Comparison of ENCODE assay signal across 8 mouse cellular contexts in the genomic region with DNA sequence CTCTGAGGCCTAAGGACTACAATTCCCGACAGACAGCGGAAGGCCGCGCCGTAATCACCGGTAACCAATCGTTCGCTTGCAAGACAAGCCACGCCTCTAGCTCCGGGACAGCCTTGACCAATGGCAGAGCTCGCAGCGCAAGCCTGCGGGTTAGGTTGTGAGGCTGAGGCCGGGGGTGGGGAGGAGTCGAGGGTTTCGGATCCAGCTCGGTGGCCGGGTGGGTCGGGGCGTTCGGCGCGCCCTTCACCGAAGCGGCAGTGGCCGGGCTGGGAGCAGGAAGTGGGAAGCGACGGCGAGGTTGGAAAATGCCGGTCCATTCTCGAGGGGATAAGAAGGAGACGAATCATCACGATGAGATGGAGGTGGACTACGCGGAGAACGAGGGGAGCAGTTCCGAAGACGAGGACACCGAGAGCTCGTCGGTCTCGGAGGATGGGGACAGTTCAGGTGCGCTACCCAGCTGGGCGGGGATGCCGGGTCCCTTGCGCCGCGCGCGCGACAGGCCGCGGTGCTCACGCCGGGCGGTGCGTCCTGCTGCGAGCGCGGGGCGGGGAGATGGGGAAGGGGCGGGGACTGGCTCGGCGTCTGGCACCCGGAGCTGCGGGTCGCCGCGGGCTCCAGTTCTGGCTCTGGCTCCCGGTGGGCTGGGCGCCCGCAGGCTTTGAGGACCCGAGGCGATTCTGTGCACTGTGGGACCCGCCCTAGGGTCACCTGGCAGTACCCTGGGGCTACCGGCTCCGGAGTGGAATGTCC. TPM values are rescaled to one million over a fixed set of nuclear protein-coding genes. Genes with fewer than 3 reads are reported as not detected.
DNase-seq lines count a peak whose midpoint lies in the region; ATAC-seq lines count a peak whose summit lies in the region.

Brms1l (plus strand) TSS at position 126 of the 753 bp plus-strand sequence.

- WGBS in heart, embryonic 12.5 days = under 1% methylated on average over 67 of the region's 77 CpGs
- WGBS in liver, embryonic 12.5 days (ENCODE audit: insufficient replicate concordance) = under 1% methylated on average over 77 of the region's 77 CpGs
- WGBS in stomach, embryonic 15.5 days = under 1% methylated on average over 73 of the region's 77 CpGs

- ATAC-seq in erythroid progenitor cell, adult 5-6 weeks (replicated peaks; ENCODE audit: low FRiP score, poor library complexity, severe bottlenecking) = peak; percentile 98
- peak; percentile 100 for ATAC-seq in heart, embryonic 12.5 days (ENCODE audit: insufficient number of reproducible peaks, low FRiP score)
- ATAC-seq in liver, embryonic 12.5 days = peak; percentile 99
- peak; percentile 99 for ATAC-seq in stomach, embryonic 15.5 days (ENCODE audit: insufficient read depth, low FRiP score, low read depth)

- no peaks in the 10 kb centered on the region for H3K27me3 ChIP-seq in heart, embryonic 12.5 days (replicated peaks)
- no peaks in the 10 kb centered on the region for H3K27me3 ChIP-seq in liver, embryonic 12.5 days (replicated peaks)
- H3K27me3 ChIP-seq in stomach, embryonic 15.5 days (replicated peaks) = no peaks in the 10 kb centered on the region

- H3K9me3 ChIP-seq in heart, embryonic 12.5 days (replicated peaks) = no peaks in the 10 kb centered on the region
- H3K9me3 ChIP-seq in liver, embryonic 12.5 days (replicated peaks) = no peaks in the 10 kb centered on the region
- no peaks in the 10 kb centered on the region for H3K9me3 ChIP-seq in stomach, embryonic 15.5 days

- H3K36me3 ChIP-seq in heart, embryonic 12.5 days = peaks cover 6% of the 10 kb centered on the region; the same call in 1 of the 2 replicates
- peaks cover 5% of the 10 kb centered on the region for H3K36me3 ChIP-seq in liver, embryonic 12.5 days
- no peaks in the 10 kb centered on the region for H3K36me3 ChIP-seq in stomach, embryonic 15.5 days

- H3K4me1 ChIP-seq in heart, embryonic 12.5 days (replicated peaks) = peaks cover 9% of the 10 kb centered on the region
- H3K4me1 ChIP-seq in liver, embryonic 12.5 days = peaks cover 14% of the 10 kb centered on the region
- H3K4me1 ChIP-seq in stomach, embryonic 15.5 days = no peaks in the 10 kb centered on the region

- DNase-seq in CD4-positive helper T cell, adult 2 months (ENCODE audit: low read depth, low spot score) = peak; percentile 97
- DNase-seq in brain, embryonic 18.5 days (ENCODE audit: low read depth, low spot score) = peak; percentile 98
- DNase-seq in kidney, postnatal 10 days = peak; percentile 98
- peak; percentile 92 to 94 for DNase-seq in natural killer cell, adult 2 months (ENCODE audit: low spot score in 2 of 2)

- peak within 1 kb of the TSS; percentile 83 for H3K9ac ChIP-seq in heart, embryonic 12.5 days
- H3K9ac ChIP-seq in liver, embryonic 12.5 days = peak within 1 kb of the TSS; percentile 84
- peak within 1 kb of the TSS; percentile 66 for H3K9ac ChIP-seq in stomach, embryonic 15.5 days

- H3K4me2 ChIP-seq in heart, embryonic 12.5 days = peak within 1 kb of the TSS; percentile 83
- peak within 1 kb of the TSS; percentile 84 for H3K4me2 ChIP-seq in liver, embryonic 12.5 days
- peak within 1 kb of the TSS; percentile 57 for H3K4me2 ChIP-seq in stomach, embryonic 15.5 days

- peak within 1 kb of the TSS; percentile 86 for H3K27ac ChIP-seq in heart, embryonic 12.5 days (ENCODE audit: poor library complexity, severe bottlenecking)
- peak within 1 kb of the TSS; percentile 90 for H3K27ac ChIP-seq in liver, embryonic 12.5 days
- peak within 1 kb of the TSS; percentile 99 for H3K27ac ChIP-seq in stomach, embryonic 15.5 days

- peak within 1 kb of the TSS; percentile 72 for H3K4me3 ChIP-seq in heart, embryonic 12.5 days
- H3K4me3 ChIP-seq in liver, embryonic 12.5 days = peak within 1 kb of the TSS; percentile 84
- H3K4me3 ChIP-seq in stomach, embryonic 15.5 days (replicated peaks) = peak within 1 kb of the TSS; percentile 82

RNA-seq across cellular contexts. Expression of gene Brms1l, which starts in this region (rescaled TPM):
- total RNA-seq in erythroid progenitor cell, adult 5-6 weeks (2015; ENCODE audit: low replicate concordance) = 21.8 and 32.1 TPM in 2 replicates
- total RNA-seq in erythroid progenitor cell, adult 5-6 weeks (2017; ENCODE audit: low replicate concordance) = 22.3 and 30.2 TPM in 2 replicates
- polyA plus RNA-seq in heart, embryonic 12.5 days (2016; fragmentation: Nextera tagmentation; extraction: Ambion mirVana) = 29.6 and 31.7 TPM in 2 replicates
- 22.9 and 24.4 TPM in 2 replicates for polyA plus RNA-seq in liver, embryonic 12.5 days (2016; fragmentation: Nextera tagmentation; extraction: Ambion mirVana)
- polyA plus RNA-seq in stomach, embryonic 15.5 days (2015; fragmentation: Nextera tagmentation; extraction: Ambion mirVana) = 33.7 and 34.0 TPM in 2 replicates

Comparison
In these comparisons a context has a peak if more than half of its experiments do, and no peak if none do; other contexts are left out.
1. Peak in every context shown above with its lines: DNase-seq, ATAC-seq, H3K4me3 ChIP-seq and H3K27ac ChIP-seq.